Mouse (Mus musculus): Measurements from ENCODE around the gene Grb2.
"Not testable (repeated sequence)": the region's sequence is repeated elsewhere in the genome, so short reads cannot be mapped to it uniquely, and the experiment has no call there.

Gene Grb2

GRCm38 (mm10) chr11:115684877-115685276 lies 23.5 kb downstream of the Grb2 start:
- DNase-seq, result no peak

GRCm38 (mm10) chr11:115683326-115683725 lies 25.1 kb downstream of the Grb2 start:
- no peak for DNase-seq

GRCm38 (mm10) chr11:115682411-115682810 lies 26.0 kb downstream of the Grb2 start:
- no peak for DNase-seq

- peak; percentile 41 for DNase-seq
Measured at GRCm38 (mm10) chr11:115679554-115680238, 28.7 kb downstream of the Grb2 start.

DNA sequence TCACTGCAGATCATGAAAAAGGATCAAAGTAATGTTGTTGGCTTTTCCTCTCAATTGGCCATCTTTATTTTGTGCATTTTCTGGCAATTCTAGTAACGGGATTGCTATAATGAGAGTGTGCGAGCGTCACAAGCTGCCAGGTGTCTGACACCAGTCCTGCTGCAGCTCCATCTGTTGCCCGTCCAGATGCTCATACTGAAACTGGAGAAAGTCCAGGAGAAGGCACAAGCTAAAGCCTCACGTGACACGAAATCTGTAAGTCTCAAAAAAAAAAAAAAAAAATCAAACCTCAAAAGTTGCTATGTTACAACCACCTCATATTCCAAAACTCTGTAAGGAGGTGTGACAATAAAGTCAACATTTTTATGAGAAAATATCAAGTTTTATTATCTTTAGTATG lies 29.5 kb downstream of the Grb2 start:
- no peak for DNase-seq

DNA sequence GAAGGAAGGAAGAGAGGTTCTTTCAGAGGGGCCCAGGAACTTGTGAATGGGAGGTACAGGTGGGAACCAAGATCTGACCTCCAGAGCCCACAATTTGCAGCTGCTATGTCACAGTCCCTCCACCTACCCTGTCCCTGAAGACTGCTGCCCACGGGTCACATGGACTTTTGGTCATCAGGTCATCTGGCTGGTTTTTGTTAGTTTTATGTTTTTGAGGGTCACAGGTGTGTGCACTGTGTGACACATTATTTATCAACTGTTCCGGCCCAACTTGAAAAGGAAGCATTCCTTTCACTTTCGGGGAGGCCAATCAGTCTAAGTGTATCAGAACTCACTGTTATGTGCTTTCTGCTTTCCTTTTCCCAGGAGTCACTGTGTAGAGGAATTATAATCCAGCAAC lies 30.9 kb downstream of the Grb2 start:
- DNase-seq, result no peak

- DNase-seq, result no peak
Measured at GRCm38 (mm10) chr11:115676738-115677137, 31.7 kb downstream of the Grb2 start.

- no peak for DNase-seq
Measured at GRCm38 (mm10) chr11:115674235-115674865, 34.0 kb downstream of the Grb2 start.

DNA sequence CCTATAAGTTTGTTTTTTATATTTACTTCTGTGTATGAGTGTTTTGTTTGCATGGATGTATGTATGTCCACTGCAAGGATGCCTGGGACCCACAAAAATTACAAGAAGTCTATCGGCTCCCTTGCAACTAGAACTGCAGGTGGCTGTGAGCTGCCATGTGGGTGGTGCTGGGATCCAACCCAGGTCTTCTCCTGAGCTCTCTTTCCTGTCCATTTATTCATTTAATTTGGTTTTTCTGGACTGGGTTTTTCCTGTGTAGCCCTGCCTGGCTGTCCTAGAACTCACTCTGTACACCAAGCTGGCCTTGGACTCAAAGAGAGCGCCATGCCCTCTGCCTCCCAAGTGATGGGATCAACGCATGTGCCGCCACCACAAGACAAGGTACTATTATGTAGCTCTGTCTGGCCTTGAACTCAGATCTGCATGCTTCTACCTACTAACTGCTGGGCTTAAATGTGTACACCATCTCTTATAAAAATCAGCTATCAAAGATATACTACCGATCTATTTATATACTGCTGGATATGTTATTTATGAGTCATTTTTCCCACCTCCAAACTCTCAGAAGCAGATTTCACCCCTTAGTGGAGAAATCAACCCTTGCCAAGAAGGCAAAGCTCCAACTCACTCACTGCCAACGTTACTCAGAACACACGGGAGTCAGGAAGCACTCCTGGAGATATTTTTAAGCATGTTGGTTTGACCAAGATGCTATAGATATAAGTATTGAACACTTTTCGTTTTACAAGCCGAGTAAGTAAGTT lies 34.7 kb downstream of the Grb2 start:
- no peak for DNase-seq

DNA sequence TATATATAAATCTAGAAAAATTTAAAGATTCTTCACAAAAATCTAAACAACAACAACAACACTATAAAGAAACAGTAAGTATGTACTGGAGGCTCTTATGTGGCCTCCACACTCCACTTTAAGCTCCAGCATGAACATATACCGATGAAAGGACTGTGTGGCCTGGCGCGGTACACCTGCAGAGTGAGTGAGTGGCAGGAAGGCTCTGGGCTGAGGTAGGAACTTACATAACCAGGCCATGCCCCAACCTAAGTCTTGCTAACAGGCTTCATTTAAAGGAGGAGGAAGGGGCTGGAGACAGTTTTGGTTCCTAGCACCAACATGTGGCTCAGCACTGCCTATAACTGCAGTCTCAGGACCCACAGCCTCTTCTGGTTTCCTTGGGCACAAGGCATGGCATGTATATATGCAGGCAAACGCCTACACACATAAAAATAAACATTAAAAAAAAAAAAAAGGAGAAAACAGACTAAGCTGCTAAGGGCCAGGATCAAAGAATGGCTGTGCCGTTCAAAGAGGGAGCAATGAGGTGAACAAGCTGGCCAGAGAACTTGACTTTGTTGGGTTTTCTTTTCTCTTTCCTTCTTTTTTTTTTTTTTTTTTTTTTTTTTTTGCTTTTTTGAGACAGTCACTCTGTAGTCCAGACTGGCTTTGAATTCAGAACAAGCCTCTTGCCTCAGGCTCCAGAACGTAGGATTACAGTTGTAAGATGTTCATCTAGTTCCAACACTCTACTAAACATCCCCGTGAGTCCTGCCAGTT lies 36.0 kb downstream of the Grb2 start:
- no peak for DNase-seq

DNA sequence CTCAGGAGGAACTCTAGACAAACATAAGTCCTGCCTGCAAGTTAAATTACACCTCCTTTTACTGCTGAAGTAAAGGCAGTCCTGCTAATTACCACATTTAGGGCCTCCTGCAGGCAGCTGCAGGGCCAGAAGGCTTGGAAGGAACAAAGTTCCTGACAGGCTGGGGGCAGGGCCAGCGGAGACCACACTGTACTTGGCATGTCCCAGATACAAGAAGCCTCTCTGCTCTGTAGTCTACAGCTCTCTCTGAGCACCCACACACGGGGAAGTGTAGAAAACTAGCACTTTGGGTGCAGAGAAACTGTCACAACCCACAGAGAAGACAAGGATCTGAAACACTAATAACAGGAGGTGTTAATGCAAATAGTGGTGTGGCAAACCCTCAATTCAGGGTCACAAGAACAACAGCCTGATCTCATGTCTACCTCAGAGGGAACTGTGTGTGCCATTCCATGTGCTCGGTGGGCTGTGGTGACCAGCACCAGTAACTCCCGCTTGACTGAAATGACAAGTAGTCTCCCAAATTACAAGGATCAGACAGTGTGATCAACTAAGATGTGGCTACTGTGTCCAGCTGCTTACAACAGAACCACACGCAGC lies 37.8 kb downstream of the Grb2 start:
- peak; percentile 53 for DNase-seq

GRCm38 (mm10) chr11:115663676-115664335 lies 44.6 kb downstream of the Grb2 start:
- DNase-seq, result no peak

GRCm38 (mm10) chr11:115660376-115660775 lies 48.0 kb downstream of the Grb2 start:
- DNase-seq, result no peak

GRCm38 (mm10) chr11:115658521-115658920 lies 49.9 kb downstream of the Grb2 start:
- no peak for DNase-seq

- DNase-seq, result no peak
Measured at GRCm38 (mm10) chr11:115654128-115654527, 54.3 kb downstream of the Grb2 start.

- no peak for DNase-seq
Measured at GRCm38 (mm10) chr11:115653194-115653593, 55.2 kb downstream of the Grb2 start.

- DNase-seq, result no peak
Measured at GRCm38 (mm10) chr11:115651680-115652079, 56.7 kb downstream of the Grb2 start.

DNA sequence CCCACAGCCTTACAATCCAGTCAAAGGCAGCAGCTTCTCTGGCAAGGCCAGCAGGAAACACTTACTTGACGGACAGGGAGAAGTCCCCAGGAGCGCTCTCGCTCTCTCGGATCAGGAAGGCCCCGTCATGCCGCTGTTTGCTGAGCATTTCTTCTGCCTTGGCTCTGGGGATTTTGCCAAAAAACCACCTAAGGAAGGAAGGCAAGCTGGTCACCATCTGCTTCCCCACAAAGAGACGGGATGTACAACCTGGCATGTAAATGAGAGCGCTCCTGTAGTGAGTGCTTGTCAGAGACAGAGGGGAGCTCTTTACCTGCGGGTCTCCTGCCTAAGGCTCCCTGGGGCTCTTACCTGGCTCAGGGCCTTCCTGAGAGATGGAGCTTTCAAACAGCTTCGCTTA lies 58.7 kb downstream of the Grb2 start:
- DNase-seq, result no peak

DNA sequence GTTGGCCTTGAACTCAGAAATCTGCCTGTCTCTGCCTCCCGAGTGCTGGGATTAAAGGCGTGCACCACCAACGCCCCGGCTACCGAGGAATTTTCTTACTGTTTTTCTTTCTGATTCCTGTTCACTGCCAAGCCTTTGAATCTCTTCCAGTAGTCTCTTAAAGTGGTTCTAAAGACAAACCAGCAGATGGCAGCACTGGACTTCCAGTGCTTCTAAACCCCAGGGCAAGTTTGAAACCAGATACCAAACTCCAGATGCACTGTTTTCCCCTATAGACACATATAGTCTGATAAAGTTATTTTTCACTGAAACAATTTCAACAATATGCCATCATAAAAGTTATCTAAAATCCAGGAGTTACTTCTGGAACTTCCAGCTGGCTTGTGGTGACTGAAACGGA lies 60.9 kb downstream of the Grb2 start:
- peak; percentile 34 for DNase-seq

DNA sequence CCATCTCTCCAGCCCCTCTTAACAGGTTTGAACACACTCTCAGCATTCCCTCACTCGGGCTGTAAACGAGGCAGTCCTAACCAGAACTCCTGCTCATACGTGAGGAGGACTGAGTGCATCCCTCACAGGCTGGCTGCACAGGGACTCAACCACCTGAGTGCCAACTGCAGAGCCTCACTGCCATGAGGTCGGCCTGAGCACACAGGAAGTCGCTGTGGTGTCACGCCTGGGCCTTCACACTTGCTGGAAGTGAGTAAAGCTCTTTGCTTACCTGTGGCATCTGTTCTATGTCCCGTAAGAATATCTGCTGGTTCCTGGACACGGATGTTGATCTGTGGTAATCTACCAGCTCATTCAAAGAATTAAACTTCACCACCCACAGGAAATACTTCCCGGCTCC lies 62.0 kb downstream of the Grb2 start:
- DNase-seq, result no peak

GRCm38 (mm10) chr11:115645498-115645897 lies 62.9 kb downstream of the Grb2 start:
- DNase-seq, result not testable (repeated sequence)

- DNase-seq, result no peak
Measured at GRCm38 (mm10) chr11:115644308-115644707, 64.1 kb downstream of the Grb2 start.

Data from kidney, adult 18-20 months (tissue).